Mouse (Mus musculus) kidney, embryonic 16.5 days (tissue): Measurements from ENCODE around the gene Sun2. TPM values are rescaled to one million over a fixed set of nuclear protein-coding genes. Genes with fewer than 3 reads are reported as not detected.
A peak's percentile ranks its signal among the peaks of the same experiment; 100 is the strongest.

Experiments used
- ATAC-seq: fragments of 200-750 bp; cut with Nextera tagmentation; 2 replicates; pipeline ENCODE4 v1.8.0; 2017; ENCODE audit warnings: moderate TSS enrichment; ENCODE audit not compliant: low FRiP score, low TSS enrichment
- H3K27ac ChIP-seq: fragments of 300-500 bp; sonication (generic); 2 replicates; pipeline ENCODE4 v1.5.1; 2014; ENCODE audit warnings: low read length
- H3K27me3 ChIP-seq: fragments of 300-500 bp; sonication (generic); 2 replicates; pipeline ENCODE4 v1.6.1; 2014; ENCODE audit warnings: low read length, control low read depth, mixed read lengths; ENCODE audit not compliant: insufficient read depth
- H3K36me3 ChIP-seq: fragments of 300-500 bp; sonication (generic); 2 replicates; pipeline ENCODE4 v1.6.1; 2014; ENCODE audit warnings: low read length, control low read depth, mixed read lengths; ENCODE audit not compliant: insufficient read depth
- H3K4me1 ChIP-seq: fragments of 300-500 bp; sonication (generic); 2 replicates; pipeline ENCODE4 v1.6.1; 2014; ENCODE audit warnings: low read length, control low read depth, mixed read lengths; ENCODE audit not compliant: insufficient read depth
- H3K4me2 ChIP-seq: fragments of 300-500 bp; sonication (generic); replicated peaks from 2 replicates; pipeline ENCODE4 v1.6.1; 2014; ENCODE audit warnings: low read depth, low read length
- H3K4me3 ChIP-seq: fragments of 300-500 bp; sonication (generic); 2 replicates; pipeline ENCODE4 v1.5.1; 2014; ENCODE audit warnings: mild to moderate bottlenecking, low read length
- H3K9ac ChIP-seq: fragments of 300-500 bp; sonication (generic); replicated peaks from 2 replicates; pipeline ENCODE4 v1.6.1; 2014; ENCODE audit warnings: low read length
- H3K9me3 ChIP-seq: fragments of 300-500 bp; sonication (generic); 2 replicates; pipeline ENCODE4 v1.6.1; 2016; ENCODE audit warnings: low read length, control low read depth
- WGBS: fragments of 180-500 bp; shearing (Covaris S2); extraction: QIAGEN DNeasy Blood & Tissue Kit; methylation state at CpG from one replicate; pipeline ENCODE4 v1.1.7; 2014; 5-methylcytosine and 5-hydroxymethylcytosine counted together
- polyA plus RNA-seq: library from polyadenylated mRNA; unstranded; fragments of >200 nt; fragmentation: Nextera tagmentation; extraction: Ambion mirVana; gene quantifications from 2 replicates; pipeline ENCODE4 v1.2.1, GENCODE M21; 2015

Sun2 gene
- polyA plus RNA-seq, 1 experiment from 2014 or later, result 5.7 TPM

DNA sequence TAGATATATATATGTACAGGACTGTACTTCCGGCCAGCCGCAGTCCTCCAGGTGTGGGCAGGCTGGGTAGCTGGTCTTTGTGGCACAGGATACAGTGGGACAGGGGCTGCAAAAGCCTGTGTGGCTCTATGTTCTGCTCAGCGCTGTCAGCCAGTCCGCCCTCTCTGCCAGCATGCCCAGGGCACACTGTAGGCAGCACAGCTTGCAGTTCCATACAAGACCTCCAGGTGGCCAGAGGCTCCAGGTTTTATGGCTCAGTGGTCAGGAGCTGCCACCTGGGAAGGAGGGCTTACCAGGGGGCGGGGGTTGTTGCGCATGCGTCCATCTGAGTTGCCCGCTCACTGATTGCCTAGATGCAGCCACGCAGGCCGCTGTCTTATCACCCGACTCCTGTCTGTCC lies 5.7 kb upstream of the Sun2 start:
- Histone ChIP-seq H3K36me3 (no peaks in the 10 kb centered on the region), H3K27ac (no peak overlapping the region), H3K4me1 (peaks cover 3% of the 10 kb centered on the region; the same call in 1 of the 2 replicates), H3K4me3 (no peak overlapping the region), H3K9ac (no peak overlapping the region), H3K27me3 (no peaks in the 10 kb centered on the region), H3K4me2 (no peak overlapping the region), H3K9me3 (no peaks in the 10 kb centered on the region)
- 67% methylated on average over 11 of the region's 11 CpGs for WGBS
- no peak for ATAC-seq

DNA sequence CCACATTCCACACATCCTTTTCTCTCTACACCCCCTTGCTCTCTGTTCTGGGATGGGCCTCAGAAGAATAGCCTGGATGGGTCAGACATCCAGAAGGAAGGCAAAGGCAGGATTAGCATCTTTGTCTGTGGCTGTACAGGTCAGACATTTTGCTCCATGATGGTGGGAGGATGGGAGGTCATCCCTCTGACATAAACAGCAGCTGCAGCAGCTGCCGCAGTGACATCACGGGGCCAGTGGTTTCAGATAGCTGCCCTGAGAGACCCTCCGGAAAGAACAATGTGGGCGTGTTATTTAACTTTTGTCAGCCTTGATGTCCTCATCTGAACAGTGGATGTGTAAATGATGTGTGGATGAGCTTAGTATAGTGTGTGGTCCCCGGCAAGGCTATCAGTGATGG lies 3.5 kb upstream of the Sun2 start:
- H3K4me2 ChIP-seq, result no peak overlapping the region
- no peak for ATAC-seq
- no peak overlapping the region for H3K4me3 ChIP-seq
- no peak overlapping the region for H3K9ac ChIP-seq
- H3K36me3 ChIP-seq, result no peaks in the 10 kb centered on the region
- WGBS, result 78% methylated on average over 5 of the region's 5 CpGs
- H3K9me3 ChIP-seq, result no peaks in the 10 kb centered on the region
- peaks cover 14% of the 10 kb centered on the region for H3K4me1 ChIP-seq
- no peak overlapping the region for H3K27ac ChIP-seq
- no peaks in the 10 kb centered on the region for H3K27me3 ChIP-seq

DNA sequence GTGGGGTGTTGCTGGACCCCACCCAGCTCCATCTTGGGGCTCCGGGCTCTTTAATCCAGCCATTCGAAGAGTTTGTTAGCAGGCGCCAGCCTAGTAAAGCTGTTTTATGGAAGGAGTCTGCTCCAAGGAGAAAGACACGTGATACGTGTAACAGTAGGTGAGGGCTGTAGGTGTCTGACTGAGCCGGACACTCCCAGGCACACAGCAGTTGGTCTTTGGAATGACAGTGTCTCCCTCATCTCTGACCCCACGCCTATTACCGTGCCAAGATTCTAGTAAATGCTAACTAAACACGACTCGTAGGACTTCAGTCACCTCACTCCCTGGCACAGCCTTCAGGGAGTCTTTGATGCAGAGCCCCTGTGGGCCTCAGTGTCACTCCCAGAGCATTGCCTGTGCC lies 3.0 kb upstream of the Sun2 start:
- Histone ChIP-seq H3K4me1 (peaks cover 19% of the 10 kb centered on the region), H3K9ac (no peak overlapping the region), H3K36me3 (no peaks in the 10 kb centered on the region), H3K4me2 (no peak overlapping the region), H3K27me3 (no peaks in the 10 kb centered on the region), H3K9me3 (no peaks in the 10 kb centered on the region), H3K27ac (no peak overlapping the region), H3K4me3 (no peak overlapping the region)
- ATAC-seq, result no peak
- WGBS, result 63% methylated on average over 10 of the region's 10 CpGs

GRCm38 (mm10) chr15:79744742-79745141 lies 2.4 kb upstream of the Sun2 start:
- ATAC-seq, result no peak
- H3K4me3 ChIP-seq, result no peak overlapping the region
- WGBS, result 39% methylated on average over 8 of the region's 8 CpGs
- H3K4me1 ChIP-seq, result peaks cover 25% of the 10 kb centered on the region
- no peak overlapping the region for H3K27ac ChIP-seq
- H3K27me3 ChIP-seq, result no peaks in the 10 kb centered on the region
- H3K4me2 ChIP-seq, result no peak overlapping the region
- H3K9me3 ChIP-seq, result no peaks in the 10 kb centered on the region
- H3K36me3 ChIP-seq, result no peaks in the 10 kb centered on the region
- 0 out of 2 replicates have a peak overlapping the region, but pooled peaks have one; percentile 4 for H3K9ac ChIP-seq

DNA sequence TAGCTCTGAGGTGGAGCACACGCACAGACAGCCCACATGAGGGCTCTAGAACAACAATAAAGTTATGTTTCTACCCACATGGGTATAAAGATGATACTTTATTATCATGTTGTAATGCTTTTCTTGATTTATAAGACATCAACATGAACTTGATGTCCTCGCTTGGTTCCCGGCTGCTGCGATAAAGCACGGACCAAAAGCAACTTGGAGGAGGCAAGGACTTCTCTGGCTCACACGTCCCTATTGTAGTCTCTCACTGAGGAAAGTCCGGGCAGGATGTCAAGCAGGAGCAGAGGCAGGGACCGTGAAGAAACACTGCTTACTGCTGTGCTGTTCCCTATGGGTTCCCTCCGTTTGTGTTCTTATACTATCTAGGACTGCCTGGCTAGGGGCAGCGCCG lies 1.7 kb upstream of the Sun2 start:
- Histone ChIP-seq H3K9me3 (no peaks in the 10 kb centered on the region), H3K4me2 (no peak overlapping the region), H3K9ac (no peak overlapping the region), H3K27me3 (no peaks in the 10 kb centered on the region), H3K36me3 (peaks cover 6% of the 10 kb centered on the region; the same call in 1 of the 2 replicates), H3K27ac (no peak overlapping the region), H3K4me3 (no peak overlapping the region), H3K4me1 (peaks cover 32% of the 10 kb centered on the region)
- 92% methylated on average over 11 of the region's 11 CpGs for WGBS
- no peak for ATAC-seq

- no peak for ATAC-seq
- peak overlapping the region; percentile 95 for H3K4me3 ChIP-seq
- no peak overlapping the region for H3K27ac ChIP-seq
- H3K4me2 ChIP-seq, result peak overlapping the region; percentile 84
- no peaks in the 10 kb centered on the region for H3K9me3 ChIP-seq
- peaks cover 16% of the 10 kb centered on the region; the same call in 1 of the 2 replicates for H3K36me3 ChIP-seq
- H3K4me1 ChIP-seq, result peaks cover 40% of the 10 kb centered on the region
- H3K27me3 ChIP-seq, result no peaks in the 10 kb centered on the region
- 0% methylated on average over 23 of the region's 23 CpGs for WGBS
- H3K9ac ChIP-seq, result peak overlapping the region; percentile 96
Observed at GRCm38 (mm10) chr15:79742706-79743023, 329 bp upstream of the Sun2 start.

DNA sequence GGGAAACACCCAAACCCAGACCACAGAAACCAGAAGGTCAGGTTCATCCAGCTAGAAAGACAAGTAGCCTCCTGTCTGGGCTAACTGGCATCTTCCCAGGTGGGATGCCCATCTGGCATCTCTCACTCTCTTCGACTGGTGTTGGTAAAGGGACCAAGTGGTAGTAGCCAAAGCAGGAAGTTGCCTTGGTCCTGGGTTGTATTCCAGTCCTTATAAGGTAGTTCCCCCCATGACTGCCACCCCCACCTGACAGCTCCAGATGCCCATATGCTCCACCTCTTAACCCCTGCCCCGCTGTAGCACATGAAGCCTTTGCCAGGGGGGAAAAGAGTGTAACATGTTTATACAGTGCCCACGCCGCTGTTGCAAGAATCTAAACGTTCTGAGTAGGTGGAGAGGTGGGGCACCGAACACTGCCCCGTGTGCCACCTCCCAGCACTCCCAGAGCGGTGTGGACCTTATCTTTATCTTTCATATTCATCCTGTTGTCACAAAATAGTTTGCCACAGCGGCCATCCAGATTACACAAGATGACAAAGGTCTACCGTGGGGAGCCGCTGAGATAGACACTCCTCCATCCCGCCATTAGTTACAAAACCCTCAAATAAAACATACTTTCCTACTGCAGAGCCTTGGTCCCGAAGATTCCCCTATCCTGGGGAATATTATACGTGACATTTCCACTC lies 1.0 kb downstream of the Sun2 start:
- Histone ChIP-seq H3K27ac (peak overlapping the region; percentile 80), H3K36me3 (peaks cover 29% of the 10 kb centered on the region), H3K4me2 (peak overlapping the region; percentile 84), H3K9me3 (no peaks in the 10 kb centered on the region), H3K9ac (peak overlapping the region; percentile 96), H3K4me1 (peaks cover 40% of the 10 kb centered on the region), H3K4me3 (peak overlapping the region; percentile 95), H3K27me3 (no peaks in the 10 kb centered on the region)
- WGBS, result 17% methylated on average over 14 of the region's 14 CpGs
- no peak for ATAC-seq

GRCm38 (mm10) chr15:79740739-79741138 lies 1.6 kb downstream of the Sun2 start:
- Histone ChIP-seq H3K9ac (no peak overlapping the region), H3K4me3 (peak overlapping the region; percentile 95; the same call in 1 of the 2 replicates), H3K36me3 (peaks cover 33% of the 10 kb centered on the region), H3K27ac (no peak overlapping the region), H3K27me3 (no peaks in the 10 kb centered on the region), H3K4me2 (peak overlapping the region; percentile 84), H3K4me1 (peaks cover 42% of the 10 kb centered on the region), H3K9me3 (no peaks in the 10 kb centered on the region)
- WGBS, result 81% methylated on average over 3 of the region's 3 CpGs
- no peak for ATAC-seq

- WGBS, result 82% methylated on average over 8 of the region's 8 CpGs
- Histone ChIP-seq H3K4me3 (no peak overlapping the region), H3K9me3 (no peaks in the 10 kb centered on the region), H3K36me3 (peaks cover 69% of the 10 kb centered on the region), H3K9ac (no peak overlapping the region), H3K4me1 (peaks cover 16% of the 10 kb centered on the region), H3K4me2 (no peak overlapping the region), H3K27me3 (no peaks in the 10 kb centered on the region), H3K27ac (no peak overlapping the region)
- no peak for ATAC-seq
Observed at GRCm38 (mm10) chr15:79734311-79734710, 8.0 kb downstream of the Sun2 start.

GRCm38 (mm10) chr15:79733640-79734039 lies 8.7 kb downstream of the Sun2 start:
- Histone ChIP-seq H3K36me3 (peaks cover 69% of the 10 kb centered on the region), H3K4me1 (0 out of 2 replicates have a peak, but pooled peaks cover 9% of the 10 kb centered on the region), H3K27ac (no peak overlapping the region), H3K27me3 (no peaks in the 10 kb centered on the region), H3K9me3 (no peaks in the 10 kb centered on the region), H3K4me3 (no peak overlapping the region), H3K4me2 (no peak overlapping the region), H3K9ac (no peak overlapping the region)
- WGBS, result 84% methylated on average over 4 of the region's 4 CpGs
- ATAC-seq, result no peak
